Comparison of ENCODE assay signal across 9 mouse cellular contexts in the genomic region with DNA sequence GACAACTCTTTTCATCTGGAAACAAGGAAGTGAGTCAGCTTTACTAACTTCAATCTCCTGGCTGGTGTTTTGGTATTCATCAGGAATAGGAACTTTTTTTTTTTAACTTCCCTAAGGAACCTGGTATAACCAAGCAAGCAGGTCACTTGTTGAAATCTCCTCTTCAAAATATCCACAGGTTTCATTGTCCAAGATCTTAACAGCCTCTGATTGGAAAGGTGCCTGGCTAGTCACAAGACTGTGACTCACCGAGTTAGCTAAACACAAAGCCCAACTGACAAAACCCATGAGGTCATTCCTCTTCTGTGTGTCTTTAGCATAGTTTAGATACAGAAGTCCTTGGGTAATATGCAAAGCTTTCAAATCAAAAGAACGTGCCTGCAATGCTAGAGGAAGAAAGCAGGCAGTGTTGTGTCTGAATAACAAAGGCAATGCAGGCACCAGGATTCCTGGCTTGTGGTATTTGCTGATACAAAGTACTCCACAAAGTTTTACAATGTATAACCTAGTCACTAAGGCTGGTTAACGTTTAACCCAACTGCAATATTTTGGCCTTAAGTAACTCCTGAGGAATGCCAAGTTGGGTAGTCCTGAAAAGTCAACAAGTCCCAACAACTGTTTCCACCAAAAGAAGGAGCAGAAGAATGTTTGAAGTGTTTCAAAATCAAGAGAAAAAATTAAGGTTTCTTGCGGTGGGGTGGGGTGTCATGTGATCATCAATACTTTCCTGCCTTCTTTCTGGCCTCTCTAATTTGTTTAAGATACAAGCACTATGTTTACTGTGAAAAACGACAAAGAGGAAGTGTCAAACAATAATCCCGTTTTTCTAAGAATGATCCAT. TPM values are rescaled to one million over a fixed set of nuclear protein-coding genes. Genes with fewer than 3 reads are reported as not detected.
A peak's percentile ranks its signal among the peaks of the same experiment; 100 is the strongest.
DNase-seq lines count a peak whose midpoint lies in the region; ATAC-seq and TF ChIP-seq lines count a peak whose summit lies in the region.
"Had no signal": no experiment of that assay in that cellular context is flagged by ENCODE, and none has a peak within 500 bp of the region (broad histone marks: within the 10 kb centered on the region; RNA-seq: fewer than 3 reads in every experiment).

No protein-coding gene starts in this region.

- H3K27ac ChIP-seq in spleen, adult 2 months (ENCODE audit: insufficient read depth, low read length), result peak overlapping the region; percentile 41; the same call in 1 of the 2 replicates
- peak overlapping the region; percentile 67 for H3K27ac ChIP-seq in heart, embryonic 10.5 days
- H3K27ac ChIP-seq: embryonic facial prominence, embryonic 12.5 days had no signal

- peak; percentile 55 for ATAC-seq in common myeloid progenitor, adult 5-6 weeks (replicated peaks; ENCODE audit: low read depth, poor library complexity, severe bottlenecking)

- peak in 1 of 2 experiments; percentile 50 for DNase-seq in spleen, adult 2 months (ENCODE audit: low read depth in 1 of 2, low spot score in 2 of 2)
- no peak for DNase-seq in spleen, postnatal 4 days (ENCODE audit: low spot score in 2 of 2)
- DNase-seq in heart, embryonic 10.5 days (ENCODE audit: low spot score), result peak; percentile 76
- DNase-seq in kidney, postnatal 14 days, result peak; percentile 85
- peak; percentile 21 for DNase-seq in naive thymus-derived CD4-positive, alpha-beta T cell, adult 2 months (ENCODE audit: low read depth)
- DNase-seq in right cerebral cortex, adult 18-20 months, result no peak
- DNase-seq in spleen, postnatal 10 days (ENCODE audit: low spot score in 2 of 2), result no peak

- H3K4me3 ChIP-seq in spleen, adult 2 months (ENCODE audit: extremely low read depth, insufficient read depth, insufficient read length), result no peak overlapping the region
- H3K4me3 ChIP-seq in heart, embryonic 10.5 days, result no peak overlapping the region
- H3K4me3 ChIP-seq: embryonic facial prominence, embryonic 12.5 days had no signal

- no peaks in the 10 kb centered on the region for H3K9me3 ChIP-seq in heart, embryonic 10.5 days
- H3K9me3 ChIP-seq: embryonic facial prominence, embryonic 12.5 days had no signal

- no peaks in the 10 kb centered on the region for H3K27me3 ChIP-seq in spleen, adult 2 months (ENCODE audit: control insufficient read depth, insufficient read depth, low read length)
- H3K27me3 ChIP-seq in heart, embryonic 10.5 days (ENCODE audit: insufficient read depth, poor library complexity, severe bottlenecking), result no peaks in the 10 kb centered on the region
- H3K27me3 ChIP-seq: embryonic facial prominence, embryonic 12.5 days had no signal

- 32% methylated on average over 6 of the region's 6 CpGs for WGBS in spleen, adult 2 months
- 23% methylated on average over 6 of the region's 6 CpGs for WGBS in heart, embryonic 10.5 days

- TF ChIP-seq POLR2A in spleen, adult 2 months (IDR thresholded peaks at IDR 0.05; ENCODE audit: low read depth, low read length), result no peak

- no peaks in the 10 kb centered on the region for H3K36me3 ChIP-seq in spleen, adult 2 months (ENCODE audit: control insufficient read depth, insufficient read depth, low read length)
- no peaks in the 10 kb centered on the region for H3K36me3 ChIP-seq in heart, embryonic 10.5 days
- H3K36me3 ChIP-seq: embryonic facial prominence, embryonic 12.5 days had no signal

- TF ChIP-seq CTCF in spleen, adult 2 months (IDR thresholded peaks at IDR 0.05; ENCODE audit: extremely low read depth, insufficient read depth, insufficient read length, insufficient replicate concordance), result no peak

- H3K4me1 ChIP-seq in spleen, adult 2 months (ENCODE audit: control insufficient read depth, insufficient read depth, insufficient read length), result peaks cover 5% of the 10 kb centered on the region; the same call in 1 of the 2 replicates
- peaks cover 8% of the 10 kb centered on the region for H3K4me1 ChIP-seq in heart, embryonic 10.5 days
- H3K4me1 ChIP-seq: embryonic facial prominence, embryonic 12.5 days had no signal

RNA-seq across cellular contexts. Expression of a gene that starts 57.5 kb away (rescaled TPM):
- polyA plus RNA-seq in spleen, adult 2 months (2012; rRNA removed), result 8.4 and 14.6 TPM in 2 replicates
- 103 and 107 TPM in 2 replicates for total RNA-seq in common myeloid progenitor, adult 5-6 weeks (2017)
- 56.1 and 63.8 TPM in 2 replicates for polyA plus RNA-seq in heart, embryonic 10.5 days (2016; fragmentation: Nextera tagmentation; extraction: Ambion mirVana)

Comparison
In these comparisons a context has a peak if more than half of its experiments do, and no peak if none do; other contexts are left out.
1. DNase-seq: peak in heart, embryonic 10.5 days (single experiment), kidney, postnatal 14 days (single experiment) and naive thymus-derived CD4-positive, alpha-beta T cell, adult 2 months (single experiment); none in spleen, postnatal 4 days (0 of 2), right cerebral cortex, adult 18-20 months (single experiment) and spleen, postnatal 10 days (0 of 2).